Mouse (Mus musculus): ENCODE measurements around the gene Fgfr2.

Gene Fgfr2

DNA sequence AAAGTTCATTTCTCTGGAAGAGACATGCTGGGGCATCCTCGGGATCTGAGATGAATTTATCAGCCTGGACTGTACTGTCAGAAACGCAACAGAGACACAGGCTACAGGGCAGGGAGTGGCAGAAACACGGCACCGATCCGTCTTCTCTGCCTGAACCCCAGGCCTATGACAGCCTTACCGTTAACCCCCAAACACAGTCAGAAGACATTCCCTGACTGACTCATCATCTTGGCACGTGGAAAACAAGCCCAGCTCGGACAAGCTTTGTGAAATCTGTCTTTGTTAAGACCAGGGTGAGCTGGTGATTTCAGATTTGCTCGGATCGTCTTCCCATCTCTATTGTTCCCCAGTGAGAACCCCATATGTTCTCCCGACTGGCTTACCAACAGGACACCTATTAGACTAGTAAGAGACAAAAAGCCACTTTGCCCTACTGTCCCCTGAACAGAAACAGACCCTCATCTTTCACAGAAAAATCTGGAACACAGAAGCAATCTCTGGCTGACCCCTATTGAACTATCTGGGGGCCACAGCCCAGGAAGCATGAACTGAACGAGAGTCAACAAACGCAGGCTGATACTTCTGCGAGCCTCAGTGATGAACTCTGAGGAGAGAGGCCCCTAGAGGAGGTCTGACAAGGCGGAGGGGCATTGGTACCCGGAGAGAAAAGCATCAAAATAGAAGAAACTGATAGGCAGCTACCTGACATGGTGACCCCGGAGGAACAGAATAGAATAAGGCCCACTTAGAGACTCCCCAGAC is 750.2 kb downstream of the Fgfr2 start:
- DNase-seq (ENCODE audit: low read depth, low spot score): no peak

DNA sequence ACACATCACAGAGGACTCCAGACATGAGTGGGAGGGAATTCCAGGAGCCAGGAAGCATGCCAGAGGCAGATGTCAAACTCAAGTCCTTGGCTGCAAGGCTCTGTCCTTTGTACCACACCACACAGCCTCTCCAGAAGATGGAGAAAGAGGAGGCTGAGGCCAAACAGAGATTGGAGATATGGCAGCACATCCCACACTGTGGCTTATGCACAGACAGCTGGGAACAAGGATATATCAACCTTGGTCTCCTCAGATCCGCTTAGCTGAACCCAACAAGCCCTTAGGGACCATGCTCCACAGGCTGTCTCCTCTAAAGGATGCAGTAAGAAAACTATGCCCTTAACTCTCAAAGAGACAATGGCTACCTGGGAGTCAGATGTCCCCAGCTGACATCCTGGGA is 751.3 kb downstream of the Fgfr2 start:
- no peak for DNase-seq (ENCODE audit: low read depth, low spot score)

DNA sequence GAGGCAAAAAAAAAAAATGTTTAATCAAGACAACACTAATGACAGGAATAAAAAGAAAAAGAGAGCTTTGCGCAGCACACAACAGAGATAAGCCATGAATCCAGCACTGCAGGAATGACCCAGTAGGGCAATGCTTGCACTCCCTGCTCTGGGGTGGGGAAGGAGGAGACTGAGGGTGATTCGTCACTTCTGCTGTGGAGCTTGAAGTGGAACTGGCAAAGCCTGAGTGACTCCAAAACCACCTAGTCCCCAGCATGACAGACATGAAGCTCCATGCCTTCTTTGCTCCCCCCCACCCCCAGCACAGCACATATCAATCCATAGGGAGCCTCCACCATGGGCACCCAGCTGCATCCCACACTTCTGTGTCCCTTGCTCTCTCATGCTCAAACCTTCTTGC is 753.4 kb downstream of the Fgfr2 start:
- no peak for DNase-seq (ENCODE audit: low read depth, low spot score)

DNA sequence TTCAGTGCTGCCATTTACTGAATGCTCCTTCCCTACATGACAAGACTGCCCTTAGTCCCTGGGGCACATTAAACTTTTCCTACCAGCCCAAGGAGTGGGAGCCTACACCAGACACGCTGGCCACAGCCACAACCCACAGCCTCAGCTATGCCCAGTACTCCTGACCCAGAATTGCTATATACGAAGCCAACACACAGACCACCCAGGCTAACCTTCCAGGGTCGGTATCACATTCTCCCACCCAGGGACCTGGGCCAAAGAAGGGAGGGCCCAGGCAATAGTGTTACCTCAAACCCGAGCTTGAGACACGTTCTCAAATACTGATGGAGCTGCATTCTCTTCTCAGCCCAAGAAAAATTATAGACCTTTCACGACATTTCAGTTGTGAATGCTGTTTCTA is 754.3 kb downstream of the Fgfr2 start:
- no peak for DNase-seq (ENCODE audit: low read depth, low spot score)

DNA sequence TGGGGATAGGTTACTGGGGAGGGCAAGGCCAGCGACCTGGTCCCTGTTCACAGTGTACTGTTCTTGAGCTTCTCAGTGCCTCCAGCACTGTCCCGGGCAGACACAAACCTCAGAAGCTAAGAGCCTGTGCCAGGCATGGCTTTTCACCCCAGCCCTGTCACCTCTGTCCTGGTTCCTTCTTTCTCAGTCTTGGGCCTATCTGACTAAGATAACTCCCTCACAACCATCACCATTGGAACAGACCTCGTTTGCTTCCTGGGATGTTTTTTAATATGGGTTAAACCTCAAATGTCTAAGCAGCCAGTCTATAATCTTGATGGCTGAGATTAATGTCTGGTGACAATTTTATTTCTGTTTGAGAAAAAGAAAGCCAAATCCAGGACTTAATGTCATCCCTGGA is 755.8 kb downstream of the Fgfr2 start:
- DNase-seq (ENCODE audit: low read depth, low spot score): no peak

DNA sequence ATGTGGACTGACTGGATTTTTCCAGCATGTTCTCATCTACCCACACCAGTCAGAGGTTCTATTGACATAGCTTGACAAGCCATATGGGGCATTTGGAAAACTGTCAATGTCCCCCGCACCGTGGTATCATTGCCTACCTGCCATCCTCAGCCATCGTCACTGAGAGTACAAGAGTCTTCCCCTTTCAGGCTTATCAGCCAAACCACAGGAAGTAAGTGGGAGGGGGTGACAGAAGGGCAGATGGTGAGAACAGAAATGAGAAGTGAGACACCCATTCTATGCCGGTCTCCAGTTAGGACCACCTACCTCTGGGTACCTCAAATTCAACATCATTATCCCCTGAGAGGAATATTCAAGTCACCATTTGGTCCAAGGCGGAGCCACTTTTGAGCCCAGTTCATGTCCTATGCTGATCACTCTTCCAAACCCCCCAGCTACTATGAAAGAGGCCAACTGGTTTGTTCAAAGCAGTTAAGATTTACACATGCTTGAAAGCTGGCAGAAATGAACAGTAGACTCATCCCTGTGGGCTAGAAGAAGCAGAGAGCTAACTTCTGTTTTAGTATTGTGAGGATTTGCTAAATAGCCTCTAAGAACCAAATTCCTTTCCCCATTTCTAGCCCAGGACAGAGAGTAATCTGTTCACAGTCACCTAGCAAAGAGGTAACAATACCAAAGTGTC is 757.3 kb downstream of the Fgfr2 start:
- DNase-seq (ENCODE audit: low read depth, low spot score): no peak

DNA sequence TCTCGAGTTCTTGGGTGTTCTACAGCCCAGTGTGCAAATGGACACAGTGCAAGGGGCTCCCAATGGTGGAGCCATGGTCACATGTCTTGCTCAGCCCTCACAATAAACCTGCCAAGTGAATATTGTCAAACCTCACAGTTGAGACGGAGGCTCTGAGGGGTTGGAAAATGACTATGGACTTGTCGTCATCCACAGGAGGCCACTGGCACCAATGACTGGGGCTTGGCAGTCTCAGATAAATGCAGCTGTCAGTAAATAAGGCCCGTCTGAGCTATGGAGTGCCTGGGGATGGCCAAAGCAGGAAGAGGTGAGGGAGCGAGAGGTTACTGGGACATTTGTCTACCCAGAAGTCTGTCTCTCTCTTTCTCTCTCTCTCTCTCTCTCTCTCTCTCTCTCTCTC is 758.0 kb downstream of the Fgfr2 start:
- no peak for DNase-seq (ENCODE audit: low read depth, low spot score)

DNA sequence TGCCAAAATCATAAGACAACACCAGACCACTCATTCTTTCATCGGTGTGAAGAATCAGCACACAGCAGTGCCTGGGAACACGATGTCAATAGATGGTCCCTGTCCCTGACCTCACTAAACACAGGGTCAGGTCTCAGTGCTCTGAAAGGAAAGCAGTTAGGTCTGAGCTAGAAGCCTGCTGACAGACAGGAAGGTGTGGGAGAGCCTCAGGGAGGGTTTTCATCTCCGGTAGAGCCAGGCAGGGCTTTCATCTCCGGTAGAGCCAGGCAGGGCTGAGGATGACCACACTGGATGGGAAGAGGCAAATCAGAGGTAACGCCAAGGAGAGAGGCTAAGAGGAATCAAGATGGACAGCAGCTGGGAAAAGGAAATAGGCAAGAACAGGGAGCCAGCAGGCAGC is 758.6 kb downstream of the Fgfr2 start:
- DNase-seq (ENCODE audit: low read depth, low spot score): no peak

DNA sequence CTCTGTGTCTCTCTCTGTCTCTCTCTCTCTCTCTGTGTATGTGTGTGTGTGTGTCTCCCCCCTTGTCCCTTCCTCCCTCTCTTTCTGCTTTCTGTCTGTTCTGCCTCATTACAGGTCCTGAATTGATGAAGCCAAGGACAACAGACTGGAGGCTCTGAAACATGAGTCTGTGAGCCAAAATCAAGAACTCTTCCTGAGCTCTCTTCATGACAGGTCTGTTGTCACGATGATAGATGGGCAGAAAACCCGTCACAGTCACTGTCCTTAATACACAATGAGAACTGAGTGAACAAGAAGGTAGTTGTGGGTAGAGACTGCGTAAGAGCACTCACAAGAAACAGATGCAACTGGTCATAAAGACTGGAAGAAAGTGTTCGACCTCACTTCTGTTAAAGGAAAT is 762.8 kb downstream of the Fgfr2 start:
- no peak for DNase-seq (ENCODE audit: low read depth, low spot score)

DNA sequence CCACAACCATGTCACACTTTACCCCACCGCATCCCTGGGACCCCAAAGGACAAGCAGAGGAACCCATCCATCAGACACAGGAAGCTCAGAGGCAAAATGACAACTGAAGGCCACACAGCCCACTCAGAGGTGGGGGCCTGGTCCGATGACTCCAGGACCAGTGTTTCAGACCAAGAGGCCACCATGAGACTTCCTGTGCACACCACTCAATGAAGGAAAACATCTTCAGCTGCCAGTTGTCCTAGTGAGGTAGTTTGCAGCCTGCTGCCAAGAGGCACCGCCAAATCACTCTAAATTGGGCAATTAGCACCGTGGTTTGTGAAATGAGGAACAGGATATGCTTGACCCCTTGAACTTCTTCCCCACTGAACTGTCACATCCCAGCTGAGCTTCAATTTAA is 764.4 kb downstream of the Fgfr2 start:
- no peak for DNase-seq (ENCODE audit: low read depth, low spot score)

DNA sequence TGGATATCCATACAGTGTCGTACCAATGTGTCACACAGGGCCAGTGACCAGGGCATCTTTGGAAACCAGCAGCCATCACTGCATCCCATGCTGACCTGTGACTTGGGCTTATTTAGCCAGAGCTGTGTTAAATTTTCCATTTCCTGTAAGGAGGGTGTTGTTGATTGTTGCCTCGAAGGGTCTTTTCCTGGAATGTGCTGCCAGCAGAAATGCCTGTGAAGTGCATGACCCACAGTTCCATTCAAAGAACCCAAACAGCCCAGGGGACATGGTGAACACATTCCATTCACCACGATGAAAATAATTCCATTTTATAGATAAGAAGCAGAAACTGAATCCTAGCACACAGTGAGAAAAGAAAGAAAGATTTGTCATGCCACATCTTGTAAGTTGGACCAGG is 764.9 kb downstream of the Fgfr2 start:
- DNase-seq (ENCODE audit: low read depth, low spot score): peak; percentile 27

DNA sequence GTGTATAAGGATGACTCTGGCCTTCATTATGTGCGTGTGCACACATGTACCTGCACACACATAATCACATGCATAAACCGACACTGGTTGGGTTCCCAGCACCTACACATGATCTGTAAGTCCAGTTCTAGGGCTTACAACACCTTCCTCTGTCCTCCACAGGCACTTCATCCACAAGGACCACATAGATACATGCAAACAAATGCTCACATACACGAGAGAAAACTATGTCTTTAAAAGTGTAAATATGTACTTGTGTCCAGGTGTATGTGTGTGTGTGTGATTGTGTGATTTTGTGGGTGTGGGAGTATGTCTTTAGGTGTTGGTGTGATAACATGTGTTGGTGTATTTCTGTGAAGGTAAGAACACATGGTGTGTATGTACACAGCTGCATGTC is 765.3 kb downstream of the Fgfr2 start:
- no peak for DNase-seq (ENCODE audit: low read depth, low spot score)

DNA sequence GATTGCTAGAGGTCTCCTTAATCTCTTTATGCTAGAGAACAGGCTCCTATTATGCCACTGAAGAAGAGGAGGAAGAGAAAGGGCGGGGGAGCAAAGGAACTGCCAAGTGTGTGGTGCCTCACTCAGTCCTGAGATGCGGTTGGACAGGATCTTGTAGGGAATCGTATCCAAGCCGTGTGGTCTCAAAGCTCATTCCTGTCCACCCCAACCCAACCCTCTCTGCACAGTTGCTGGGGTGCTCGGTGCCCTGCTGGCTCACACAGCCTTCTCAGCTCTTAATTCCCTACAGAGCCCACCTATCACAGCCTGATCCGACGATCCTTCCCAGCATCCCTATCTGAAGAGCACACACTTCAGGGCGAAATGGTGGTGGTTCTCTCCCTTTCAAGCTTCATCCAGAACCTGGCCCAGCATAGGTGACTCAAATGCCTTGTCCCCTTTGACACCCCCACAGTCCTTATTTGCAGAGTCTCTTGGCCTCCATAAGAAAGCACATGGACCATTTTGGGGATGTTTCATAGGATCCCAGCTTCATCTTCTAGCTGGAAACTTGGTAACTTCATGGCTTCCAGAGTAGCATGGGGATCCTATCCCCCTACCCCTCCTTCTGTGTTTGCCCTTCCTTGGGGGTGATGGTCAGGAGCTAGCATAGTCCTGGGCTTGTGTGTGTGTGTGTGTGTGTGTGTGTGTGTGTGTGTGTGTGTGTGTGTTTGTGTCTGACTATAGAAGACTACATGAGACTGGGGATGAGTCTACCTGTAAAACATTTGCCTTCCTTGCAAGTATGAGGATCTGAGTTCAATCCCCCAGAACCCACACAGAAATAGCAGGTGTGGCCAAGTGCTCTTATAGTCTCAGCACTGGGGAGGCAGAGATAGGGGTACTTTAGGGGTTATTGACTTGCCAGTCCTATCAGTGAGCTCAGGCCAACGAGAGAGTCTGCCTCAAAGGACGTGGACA is 766.0 kb downstream of the Fgfr2 start:
- DNase-seq (ENCODE audit: low read depth, low spot score): no peak

DNA sequence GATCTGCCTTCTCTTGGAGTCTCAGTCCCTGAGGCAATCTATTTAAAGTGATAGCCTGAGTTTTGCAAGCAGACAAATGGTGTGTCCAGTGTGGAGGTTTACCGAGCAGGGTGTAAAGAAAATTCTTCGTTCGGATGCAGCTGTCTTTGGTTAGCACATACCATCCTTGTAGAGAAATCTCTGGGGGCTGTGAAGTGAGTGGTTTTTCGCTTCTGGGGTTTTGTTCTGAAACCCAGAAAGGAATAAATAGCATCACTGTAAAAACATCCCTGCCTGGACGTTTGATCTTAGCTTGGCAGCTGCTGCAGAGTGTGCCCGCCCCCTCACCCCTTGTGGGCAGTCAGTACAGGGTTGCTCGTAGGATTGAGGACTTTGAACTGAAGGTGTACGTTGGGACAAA is 767.0 kb downstream of the Fgfr2 start:
- no peak for DNase-seq (ENCODE audit: low read depth, low spot score)

DNA sequence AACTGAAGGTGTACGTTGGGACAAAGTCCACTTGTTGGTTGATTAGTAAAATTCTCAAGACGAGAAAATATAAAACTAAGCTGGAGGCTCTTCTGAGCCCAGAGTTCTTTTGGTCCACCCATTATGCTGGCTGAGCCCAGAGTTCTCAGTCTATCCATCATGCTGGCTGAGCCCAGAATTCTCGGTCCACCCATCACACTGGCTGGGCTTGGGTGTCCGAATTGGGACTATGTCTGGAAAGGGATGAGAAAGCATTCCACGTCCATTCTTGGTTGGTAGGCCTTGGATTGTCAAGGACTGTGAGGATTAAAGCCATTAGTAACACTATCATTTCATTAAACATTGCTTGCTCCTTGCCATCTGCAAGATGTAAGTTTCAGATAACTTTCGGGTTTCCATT is 767.4 kb downstream of the Fgfr2 start:
- DNase-seq (ENCODE audit: low read depth, low spot score): no peak

DNA sequence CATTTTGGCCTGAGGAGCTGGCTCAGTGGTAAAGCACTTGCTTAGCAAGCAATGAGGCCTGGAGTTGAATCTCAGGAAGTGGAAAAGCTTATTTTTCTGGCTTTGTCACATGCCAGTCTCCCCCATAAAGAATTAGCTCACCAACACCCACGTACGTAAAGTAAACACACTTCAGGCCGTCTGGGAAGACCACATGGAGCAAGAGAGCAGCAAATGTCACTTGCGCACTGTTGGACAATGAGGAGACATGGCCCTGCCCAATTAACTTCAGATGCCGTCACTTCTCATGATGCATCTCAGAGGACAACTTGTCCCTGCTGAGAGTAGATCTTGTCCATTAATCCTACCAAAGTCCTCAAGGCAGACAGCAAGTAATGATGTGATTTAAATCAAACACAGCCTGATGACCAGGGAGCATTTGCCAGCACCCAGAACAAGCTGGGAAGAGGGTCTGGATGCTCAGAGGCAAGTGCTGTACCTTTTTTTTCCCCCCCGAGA is 774.0 kb downstream of the Fgfr2 start:
- no peak for DNase-seq (ENCODE audit: low read depth, low spot score)

DNA sequence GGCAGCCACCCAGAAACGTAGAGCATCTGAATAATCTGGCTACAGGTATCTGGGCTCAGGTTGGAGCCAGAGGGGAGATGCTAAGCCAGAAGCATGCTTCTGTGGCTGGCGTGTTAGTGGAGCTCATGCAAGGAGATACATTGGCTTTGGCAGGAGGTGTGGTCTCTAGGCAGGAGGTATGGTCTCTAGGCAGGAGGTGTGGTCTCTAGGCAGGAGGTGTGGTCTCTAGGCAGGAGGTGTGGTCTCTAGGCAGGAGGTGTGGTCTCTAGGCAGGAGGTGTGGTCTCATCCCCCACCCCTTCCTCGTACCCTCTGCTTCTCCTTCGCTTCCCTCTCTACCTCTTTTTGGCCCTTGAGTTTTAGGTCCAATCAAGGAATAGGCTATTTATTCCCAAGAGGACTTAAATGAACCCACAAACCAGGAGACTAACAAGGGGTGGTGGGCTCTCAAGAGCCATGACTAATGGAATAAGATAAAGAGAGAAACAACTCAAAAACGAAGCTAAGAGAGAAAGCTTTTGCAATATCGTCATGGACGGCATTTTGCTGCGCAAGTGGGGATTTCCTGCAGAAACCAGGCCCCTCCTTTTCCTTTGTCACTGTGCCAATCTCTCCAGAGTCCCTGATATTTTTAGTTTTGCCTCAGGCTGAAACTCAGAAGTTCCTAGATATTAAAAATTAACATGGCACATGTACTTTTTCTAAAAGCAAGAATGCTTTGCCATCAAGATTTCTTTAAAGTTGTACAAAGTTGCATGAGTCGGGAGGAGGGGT is 775.7 kb downstream of the Fgfr2 start:
- no peak for DNase-seq (ENCODE audit: low read depth, low spot score)

DNA sequence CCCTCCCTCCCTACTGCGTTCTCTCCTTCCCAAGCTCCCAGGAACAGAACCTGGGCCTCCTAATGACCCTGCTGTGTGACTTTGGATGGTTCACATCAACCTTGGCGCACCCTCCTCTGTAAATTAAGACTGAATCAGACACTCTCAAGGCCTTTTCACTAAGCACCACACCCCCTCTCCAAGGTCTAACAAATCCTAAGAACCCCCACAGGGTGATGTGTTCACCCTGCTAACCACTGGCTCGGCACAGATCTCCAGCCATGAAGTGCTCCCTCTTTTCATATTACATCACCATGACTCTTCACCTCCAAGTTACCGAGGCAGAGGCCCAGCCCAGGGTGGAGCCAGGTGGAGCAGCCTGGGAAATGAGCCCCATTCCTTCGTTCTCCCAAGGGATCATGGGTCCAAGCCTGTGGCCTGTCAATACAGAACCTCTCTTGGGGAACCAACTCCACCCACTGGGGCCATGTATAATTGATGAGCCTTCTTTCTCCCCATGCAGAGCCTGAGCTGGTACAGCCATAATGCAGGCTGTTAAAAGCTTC is 777.6 kb downstream of the Fgfr2 start:
- no peak for DNase-seq (ENCODE audit: low read depth, low spot score)

DNA sequence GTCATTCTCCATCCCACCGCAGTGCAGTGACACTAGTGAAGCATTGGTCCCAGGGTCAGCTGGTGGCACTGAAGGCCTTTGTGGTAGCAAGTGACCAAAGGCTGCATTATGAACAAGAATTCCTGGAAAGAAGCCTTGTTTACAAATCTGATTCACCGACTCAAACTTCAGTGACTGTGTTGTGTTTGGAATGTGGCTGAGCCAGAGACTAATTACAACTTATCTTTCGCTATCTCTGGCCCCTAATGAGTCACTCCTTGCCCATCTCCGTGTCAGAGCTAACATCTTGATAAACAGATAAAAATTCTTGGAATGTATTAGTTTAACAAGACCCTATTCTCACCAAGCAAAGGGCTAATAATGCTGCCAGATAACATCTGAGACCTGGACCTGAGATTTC is 778.5 kb downstream of the Fgfr2 start:
- no peak for DNase-seq (ENCODE audit: low read depth, low spot score)

DNA sequence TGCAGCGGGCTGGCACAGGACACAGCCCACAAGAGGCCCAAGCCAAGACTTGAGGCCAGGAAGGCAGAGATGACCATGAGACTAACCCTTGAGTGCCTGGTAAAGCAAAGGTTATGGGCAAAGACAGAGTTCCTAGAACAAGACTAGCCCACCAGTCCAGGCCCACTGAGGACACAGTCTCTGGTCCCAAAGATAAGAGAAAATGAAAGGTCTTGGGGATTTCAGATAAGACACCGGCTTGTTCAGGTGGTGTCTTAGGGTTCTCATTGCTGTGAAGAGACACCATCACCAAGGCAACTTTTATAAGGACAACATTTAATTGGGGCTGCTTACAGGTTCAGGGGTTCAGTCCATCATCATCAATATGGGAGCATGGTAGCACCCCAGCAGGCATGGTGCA is 779.2 kb downstream of the Fgfr2 start:
- no peak for DNase-seq (ENCODE audit: low read depth, low spot score)

DNA sequence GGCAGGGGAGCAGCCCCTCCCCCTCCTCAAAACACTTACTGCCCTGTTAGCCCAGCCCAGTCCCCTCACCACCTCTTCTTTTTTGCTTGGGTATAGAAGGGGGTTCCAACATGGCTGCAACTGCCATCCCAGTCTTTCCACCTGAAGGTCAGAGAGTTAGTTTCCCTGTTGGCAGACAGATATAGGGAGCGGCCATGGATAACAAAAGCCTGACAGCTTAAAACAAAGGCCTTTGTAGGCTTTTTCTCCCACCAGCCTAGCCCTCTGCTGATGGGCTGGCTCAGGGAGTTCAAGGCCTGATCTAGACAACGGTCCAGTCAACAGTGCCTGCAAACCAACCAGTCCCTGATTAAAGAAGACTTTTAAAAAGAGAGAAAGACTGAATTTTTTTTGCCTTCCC is 780.0 kb downstream of the Fgfr2 start:
- no peak for DNase-seq (ENCODE audit: low read depth, low spot score)
